In genomic region chr9:10529113-10529512, GRCm38 (mm10) we compare ENCODE assay signal across 28 mouse cellular contexts.
DNase-seq lines count a peak whose midpoint lies in the region; ATAC-seq lines count a peak whose summit lies in the region.
"Had no signal": no experiment of that assay in that cellular context is flagged by ENCODE, and none has a peak within 500 bp of the region (broad histone marks: within the 10 kb centered on the region; RNA-seq: fewer than 3 reads in every experiment).

No protein-coding gene starts in this region.

- no peak overlapping the region for H3K4me3 ChIP-seq in forebrain, embryonic 11.5 days (ENCODE audit: low read depth, low read length)
- no peak overlapping the region for H3K4me3 ChIP-seq in forebrain, embryonic 10.5 days
- no peak overlapping the region for H3K4me3 ChIP-seq in neural tube, embryonic 13.5 days
- H3K4me3 ChIP-seq in kidney, embryonic 16.5 days (ENCODE audit: low read length), result no peak overlapping the region
- H3K4me3 ChIP-seq: embryonic facial prominence, embryonic 12.5 days; heart, embryonic 12.5 days; layer of hippocampus, adult 2 months; limb, embryonic 10.5 days; liver, embryonic 15.5 days; lung, embryonic 15.5 days; myocyte had no signal

- peak; percentile 89 for ATAC-seq in forebrain, embryonic 11.5 days (replicated peaks; ENCODE audit: low FRiP score)
- ATAC-seq in neural tube, embryonic 13.5 days (ENCODE audit: low read depth), result 0 out of 2 replicates have a peak, but pooled peaks have one; percentile 19
- ATAC-seq in kidney, embryonic 16.5 days (ENCODE audit: low FRiP score, low TSS enrichment), result no peak
- ATAC-seq: CD4-positive, CD25-positive, alpha-beta regulatory T cell, adult 4 months had no signal

- H3K9ac ChIP-seq in forebrain, embryonic 11.5 days (ENCODE audit: low read length), result no peak overlapping the region
- H3K9ac ChIP-seq in neural tube, embryonic 13.5 days, result no peak overlapping the region
- no peak overlapping the region for H3K9ac ChIP-seq in kidney, embryonic 16.5 days (replicated peaks; ENCODE audit: low read length)
- H3K9ac ChIP-seq: embryonic facial prominence, embryonic 12.5 days; heart, embryonic 12.5 days; liver, embryonic 15.5 days; lung, embryonic 15.5 days had no signal

- peak; percentile 48 for DNase-seq in forebrain, embryonic 11.5 days (ENCODE audit: low spot score)
- no peak for DNase-seq in forebrain, embryonic 10.5 days (ENCODE audit: extremely low spot score, low spot score)
- DNase-seq in neural tube, embryonic 10.5 days (ENCODE audit: extremely low spot score, low spot score), result no peak
- peak; percentile 20 for DNase-seq in forelimb bud, embryonic 11.5 days (ENCODE audit: low read depth, low spot score)
- peak; percentile 55 for DNase-seq in retina, postnatal 1 day
- DNase-seq in kidney, postnatal 10 days, result no peak
- DNase-seq: adrenal gland, postnatal 25 days; cerebellum, adult 11-12 months; cerebellum, postnatal 10 days; heart, adult 11 months; heart, postnatal 10 days; kidney, adult 2 months; kidney, postnatal 25 days; liver; lung, postnatal 4 days; right cerebral cortex, postnatal 25 days; spleen, adult 18-20 months; thymus, postnatal 14 days had no signal

- WGBS in forebrain, embryonic 11.5 days, result 16% methylated on average over 1 of the region's 1 CpGs
- 43% methylated on average over 1 of the region's 1 CpGs for WGBS in forebrain, embryonic 10.5 days
- 74% methylated on average over 1 of the region's 1 CpGs for WGBS in neural tube, embryonic 13.5 days
- 84% methylated on average over 1 of the region's 1 CpGs for WGBS in kidney, embryonic 16.5 days

- H3K36me3 ChIP-seq in forebrain, embryonic 11.5 days (ENCODE audit: control insufficient read depth, insufficient read depth, low read length), result no peaks in the 10 kb centered on the region
- H3K36me3 ChIP-seq in forebrain, embryonic 10.5 days (replicated peaks), result no peaks in the 10 kb centered on the region
- H3K36me3 ChIP-seq in neural tube, embryonic 13.5 days, result no peaks in the 10 kb centered on the region
- H3K36me3 ChIP-seq in kidney, embryonic 16.5 days (ENCODE audit: insufficient read depth, low read length), result no peaks in the 10 kb centered on the region
- H3K36me3 ChIP-seq: embryonic facial prominence, embryonic 12.5 days; heart, embryonic 12.5 days; limb, embryonic 10.5 days; liver, embryonic 15.5 days; lung, embryonic 15.5 days had no signal

- H3K9me3 ChIP-seq in forebrain, embryonic 11.5 days (ENCODE audit: control insufficient read depth, low read length), result no peaks in the 10 kb centered on the region
- no peaks in the 10 kb centered on the region for H3K9me3 ChIP-seq in forebrain, embryonic 10.5 days
- no peaks in the 10 kb centered on the region for H3K9me3 ChIP-seq in neural tube, embryonic 13.5 days
- H3K9me3 ChIP-seq in kidney, embryonic 16.5 days (ENCODE audit: low read length), result no peaks in the 10 kb centered on the region
- H3K9me3 ChIP-seq: embryonic facial prominence, embryonic 12.5 days; heart, embryonic 12.5 days; limb, embryonic 10.5 days; liver, embryonic 15.5 days; lung, embryonic 15.5 days had no signal

- no peak overlapping the region for H3K4me2 ChIP-seq in forebrain, embryonic 11.5 days (ENCODE audit: low read depth, low read length, severe bottlenecking)
- no peak overlapping the region for H3K4me2 ChIP-seq in neural tube, embryonic 13.5 days
- H3K4me2 ChIP-seq in kidney, embryonic 16.5 days (replicated peaks; ENCODE audit: low read depth, low read length), result no peak overlapping the region
- H3K4me2 ChIP-seq: embryonic facial prominence, embryonic 12.5 days; heart, embryonic 12.5 days; liver, embryonic 15.5 days; lung, embryonic 15.5 days had no signal

- no peak overlapping the region for H3K27ac ChIP-seq in forebrain, embryonic 11.5 days (ENCODE audit: low read depth, low read length)
- H3K27ac ChIP-seq in forebrain, embryonic 10.5 days, result no peak overlapping the region
- H3K27ac ChIP-seq in neural tube, embryonic 13.5 days (replicated peaks), result no peak overlapping the region
- H3K27ac ChIP-seq in kidney, embryonic 16.5 days (ENCODE audit: low read length), result no peak overlapping the region
- H3K27ac ChIP-seq: embryonic facial prominence, embryonic 12.5 days; layer of hippocampus, adult 2 months; limb, embryonic 10.5 days; liver, embryonic 15.5 days; lung, embryonic 15.5 days had no signal

- H3K4me1 ChIP-seq in forebrain, embryonic 11.5 days (replicated peaks; ENCODE audit: control insufficient read depth, insufficient read depth, low read length), result peaks cover 4% of the 10 kb centered on the region; the same call in 1 of the 2 replicates
- H3K4me1 ChIP-seq in forebrain, embryonic 10.5 days, result peaks cover 42% of the 10 kb centered on the region
- peaks cover 3% of the 10 kb centered on the region; the same call in 1 of the 2 replicates for H3K4me1 ChIP-seq in neural tube, embryonic 13.5 days (replicated peaks)
- no peaks in the 10 kb centered on the region for H3K4me1 ChIP-seq in kidney, embryonic 16.5 days (ENCODE audit: insufficient read depth, low read length)
- H3K4me1 ChIP-seq: embryonic facial prominence, embryonic 12.5 days; heart, embryonic 12.5 days; liver, embryonic 15.5 days; lung, embryonic 15.5 days had no signal

- no peaks in the 10 kb centered on the region for H3K27me3 ChIP-seq in forebrain, embryonic 11.5 days (ENCODE audit: control insufficient read depth, insufficient read depth, low read length)
- no peaks in the 10 kb centered on the region for H3K27me3 ChIP-seq in forebrain, embryonic 10.5 days (ENCODE audit: poor library complexity, severe bottlenecking)
- H3K27me3 ChIP-seq in neural tube, embryonic 13.5 days, result no peaks in the 10 kb centered on the region
- no peaks in the 10 kb centered on the region for H3K27me3 ChIP-seq in kidney, embryonic 16.5 days (ENCODE audit: insufficient read depth, low read length)
- H3K27me3 ChIP-seq: embryonic facial prominence, embryonic 12.5 days; heart, embryonic 12.5 days; liver, embryonic 15.5 days; lung, embryonic 15.5 days had no signal

Comparison
In these comparisons a context has a peak if more than half of its experiments do, and no peak if none do; other contexts are left out.
1. DNase-seq: peak in forebrain, embryonic 11.5 days (single experiment), forelimb bud, embryonic 11.5 days (single experiment) and retina, postnatal 1 day (single experiment); none in forebrain, embryonic 10.5 days (single experiment), neural tube, embryonic 10.5 days (single experiment) and kidney, postnatal 10 days (single experiment).